Mouse (Mus musculus): ENCODE data around the gene F2. TPM values are rescaled to one million over a fixed set of nuclear protein-coding genes. Genes with fewer than 3 reads are reported as not detected.
A peak's percentile ranks its signal among the peaks of the same experiment; 100 is the strongest.

The F2 gene
- total RNA-seq (2014; rRNA removed): not detected in 2 replicates
- polyA plus RNA-seq (2015; fragmentation: Nextera tagmentation; extraction: Ambion mirVana): 0.14 TPM in 1 of 2 replicates, not detected in the other

DNA sequence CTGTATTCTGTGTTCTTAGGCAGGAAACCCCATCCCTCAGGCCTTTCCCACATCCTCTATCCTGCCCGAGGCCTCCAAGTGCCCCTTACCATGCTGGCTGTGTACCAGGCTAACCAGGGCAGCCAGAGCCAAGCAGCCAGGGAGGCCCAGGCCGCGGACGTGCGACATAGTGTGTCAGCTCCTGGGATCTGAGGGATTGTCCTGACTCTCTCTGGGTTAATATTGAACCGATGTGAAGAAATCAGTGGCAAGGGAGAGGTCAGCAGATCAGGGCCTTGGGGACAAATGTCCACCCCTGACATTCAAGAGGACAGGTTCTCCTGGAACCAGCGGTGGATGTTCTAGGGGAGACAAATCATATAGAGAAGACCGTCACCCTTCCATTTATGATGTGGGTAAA, at the start of gene F2:
TSS of gene F2 (minus strand) at position 186 of the 400 bp plus-strand sequence.
- H3K4me3 ChIP-seq (ENCODE audit: low read length): no peak within 1 kb of the TSS
- TF ChIP-seq CTCF (IDR thresholded peaks at IDR 0.05; ENCODE audit: low read depth): no peak
- no peak within 1 kb of the TSS for H3K9ac ChIP-seq (replicated peaks; ENCODE audit: low read length)

DNA sequence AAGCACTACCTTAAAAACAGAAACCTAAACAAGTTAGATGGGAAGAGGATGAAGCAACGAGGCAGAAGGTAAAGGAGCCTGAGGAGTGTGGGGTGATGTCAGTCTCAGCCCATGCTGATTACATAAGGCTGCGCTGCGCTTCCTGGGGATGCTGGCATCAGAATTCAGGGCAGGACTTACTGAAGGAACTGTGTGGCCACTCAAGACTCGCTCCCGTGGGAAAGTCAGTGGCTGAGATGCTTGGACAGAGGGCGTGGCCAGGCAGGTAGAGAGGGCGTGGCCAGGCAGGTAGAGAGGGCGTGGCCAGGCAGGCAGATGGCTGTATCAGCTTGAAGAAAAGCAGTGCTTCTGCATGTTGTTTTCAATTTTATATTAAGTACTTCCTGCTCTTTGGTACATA, 47.7 kb upstream of the F2 start:
- Histone ChIP-seq H3K9ac (replicated peaks; ENCODE audit: low read length) (no peak overlapping the region), H3K4me1 (ENCODE audit: insufficient read depth, low read length) (no peaks in the 10 kb centered on the region), H3K4me2 (ENCODE audit: low read depth, low read length) (no peak overlapping the region), H3K27ac (no peak overlapping the region), H3K9me3 (ENCODE audit: low read length) (no peaks in the 10 kb centered on the region), H3K4me3 (ENCODE audit: low read length) (no peak overlapping the region), H3K27me3 (ENCODE audit: insufficient read depth, low read length) (no peaks in the 10 kb centered on the region), H3K36me3 (ENCODE audit: insufficient read depth, low read length) (peaks cover 45% of the 10 kb centered on the region)
- WGBS: 82% methylated on average over 8 of the region's 8 CpGs
- DNase-seq (ENCODE audit: low spot score) (no peak), ATAC-seq (no peak)
- no peak for TF ChIP-seq CTCF (IDR thresholded peaks at IDR 0.05; ENCODE audit: low read depth)

More for the DNA sequence above, at the start of gene F2:
- Histone ChIP-seq H3K27ac (no peak within 1 kb of the TSS), H3K9me3 (ENCODE audit: low read length) (no peaks in the 10 kb centered on the region), H3K36me3 (ENCODE audit: insufficient read depth, low read length) (no peaks in the 10 kb centered on the region), H3K27me3 (ENCODE audit: insufficient read depth, low read length) (no peaks in the 10 kb centered on the region), H3K4me2 (ENCODE audit: low read depth, low read length) (no peak within 1 kb of the TSS), H3K4me1 (ENCODE audit: insufficient read depth, low read length) (no peaks in the 10 kb centered on the region)
- WGBS: 88% methylated on average over 8 of the region's 8 CpGs
- DNase-seq (ENCODE audit: low spot score) (no peak), ATAC-seq (no peak)

DNA sequence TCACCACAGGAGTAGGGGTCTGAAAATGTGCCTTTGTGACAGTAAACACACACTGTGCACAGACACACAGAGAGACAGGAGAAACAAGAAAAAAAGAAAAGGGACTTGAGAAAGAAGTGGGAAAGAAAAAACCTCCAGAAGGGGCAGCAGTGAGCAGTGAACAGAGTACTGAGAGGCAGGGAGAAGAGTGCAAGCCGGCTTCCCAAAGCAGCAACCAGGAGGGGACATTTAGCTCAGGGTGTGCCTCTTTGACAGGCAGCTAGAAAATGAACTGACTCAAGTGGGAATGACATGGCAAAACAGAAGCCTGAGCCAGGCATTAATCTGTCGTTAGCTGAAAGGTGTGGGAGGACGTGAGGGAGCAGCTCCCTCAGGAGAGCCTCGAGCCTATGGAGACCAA, 46.6 kb upstream of the F2 start:
- peak; percentile 61; the same call in 1 of the 2 replicates for ATAC-seq

DNA sequence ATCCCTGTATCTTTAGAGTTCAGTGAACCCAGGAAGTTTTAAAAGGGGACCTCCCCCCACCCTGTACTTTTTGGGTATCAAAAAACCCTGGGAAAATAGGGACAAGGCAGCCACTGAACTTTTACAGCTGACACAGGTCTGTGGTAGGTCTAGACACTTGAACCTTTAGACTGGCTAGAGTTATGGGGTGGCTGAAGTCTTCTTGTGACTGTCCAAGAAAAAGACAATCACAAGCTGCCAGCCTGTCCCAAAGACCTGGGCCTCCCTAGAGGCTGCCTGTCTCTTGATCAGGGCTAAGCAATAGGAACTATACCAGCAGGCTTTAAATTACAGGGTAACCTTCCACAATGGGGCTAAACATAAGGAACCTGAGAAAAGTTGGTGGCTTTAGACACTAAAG, 40.7 kb upstream of the F2 start:
- Histone ChIP-seq H3K27me3 (ENCODE audit: insufficient read depth, low read length) (no peaks in the 10 kb centered on the region), H3K27ac (no peak overlapping the region), H3K4me2 (ENCODE audit: low read depth, low read length) (no peak overlapping the region), H3K36me3 (ENCODE audit: insufficient read depth, low read length) (peaks cover 51% of the 10 kb centered on the region), H3K4me1 (ENCODE audit: insufficient read depth, low read length) (no peaks in the 10 kb centered on the region), H3K9me3 (ENCODE audit: low read length) (no peaks in the 10 kb centered on the region), H3K4me3 (ENCODE audit: low read length) (no peak overlapping the region), H3K9ac (replicated peaks; ENCODE audit: low read length) (no peak overlapping the region)
- no peak for TF ChIP-seq CTCF (IDR thresholded peaks at IDR 0.05; ENCODE audit: low read depth)
- no peak for DNase-seq (ENCODE audit: low spot score)
- ATAC-seq: no peak

More for the DNA sequence above, 46.6 kb upstream of the F2 start:
- no peak overlapping the region for H3K9ac ChIP-seq (replicated peaks; ENCODE audit: low read length)
- WGBS: 59% methylated on average over 4 of the region's 4 CpGs
- H3K9me3 ChIP-seq (ENCODE audit: low read length): no peaks in the 10 kb centered on the region
- H3K27me3 ChIP-seq (ENCODE audit: insufficient read depth, low read length): no peaks in the 10 kb centered on the region
- TF ChIP-seq CTCF (IDR thresholded peaks at IDR 0.05; ENCODE audit: low read depth): peak; percentile 72
- H3K4me3 ChIP-seq (ENCODE audit: low read length): no peak overlapping the region
- no peak overlapping the region for H3K27ac ChIP-seq
- peaks cover 47% of the 10 kb centered on the region for H3K36me3 ChIP-seq (ENCODE audit: insufficient read depth, low read length)
- no peak overlapping the region for H3K4me2 ChIP-seq (ENCODE audit: low read depth, low read length)
- no peaks in the 10 kb centered on the region for H3K4me1 ChIP-seq (ENCODE audit: insufficient read depth, low read length)
- peak; percentile 72 for DNase-seq (ENCODE audit: low spot score)

DNA sequence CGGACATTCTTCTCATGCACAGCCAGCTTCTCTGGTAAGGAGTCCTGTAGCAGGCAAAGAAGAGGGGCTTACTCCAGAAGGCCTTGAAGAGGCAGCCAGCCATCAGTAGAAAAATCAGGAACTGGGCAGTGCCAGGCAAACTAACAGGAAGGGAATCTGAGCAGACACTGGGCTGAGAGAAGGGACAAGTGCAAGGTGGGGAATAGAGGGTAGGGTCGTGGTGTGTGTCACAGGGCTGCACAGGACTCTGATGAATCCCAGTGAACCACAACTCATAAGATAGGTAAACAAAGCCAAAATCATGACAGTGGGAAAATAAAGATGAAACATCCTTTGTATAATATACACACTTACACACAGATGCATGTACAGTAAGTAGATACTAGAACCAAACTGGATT, 40.2 kb upstream of the F2 start:
- peaks cover 46% of the 10 kb centered on the region for H3K36me3 ChIP-seq (ENCODE audit: insufficient read depth, low read length)
- no peaks in the 10 kb centered on the region for H3K27me3 ChIP-seq (ENCODE audit: insufficient read depth, low read length)
- 89% methylated on average over 2 of the region's 2 CpGs for WGBS
- no peaks in the 10 kb centered on the region for H3K9me3 ChIP-seq (ENCODE audit: low read length)
- no peaks in the 10 kb centered on the region for H3K4me1 ChIP-seq (ENCODE audit: insufficient read depth, low read length)
- no peak for ATAC-seq
- no peak overlapping the region for H3K9ac ChIP-seq (replicated peaks; ENCODE audit: low read length)
- H3K4me3 ChIP-seq (ENCODE audit: low read length): no peak overlapping the region
- DNase-seq (ENCODE audit: low spot score): no peak
- no peak overlapping the region for H3K27ac ChIP-seq
- TF ChIP-seq CTCF (IDR thresholded peaks at IDR 0.05; ENCODE audit: low read depth): no peak
- no peak overlapping the region for H3K4me2 ChIP-seq (ENCODE audit: low read depth, low read length)

DNA sequence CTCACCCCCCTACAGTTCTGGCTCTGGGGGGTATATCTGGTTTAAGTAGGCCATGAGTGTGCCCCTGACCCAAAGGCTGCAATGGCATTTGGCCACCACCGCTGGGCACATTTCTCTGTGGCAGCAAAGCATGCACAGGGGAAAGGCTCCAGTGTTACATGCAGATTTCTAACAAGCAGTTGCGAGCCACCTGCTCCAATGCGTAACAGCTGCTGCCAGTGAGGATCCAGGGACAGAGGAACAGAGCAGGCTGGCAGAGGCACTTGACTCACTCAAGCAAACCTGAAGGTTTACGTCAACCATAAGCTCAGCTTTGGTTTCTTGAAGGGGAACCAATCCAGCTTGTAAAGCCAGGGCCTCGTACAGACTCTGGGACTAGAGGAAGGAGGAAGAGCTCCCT, 38.7 kb upstream of the F2 start:
- ATAC-seq (peak; percentile 27; the same call in 1 of the 2 replicates), DNase-seq (ENCODE audit: low spot score) (peak; percentile 20)
- H3K27me3 ChIP-seq (ENCODE audit: insufficient read depth, low read length): no peaks in the 10 kb centered on the region
- H3K4me3 ChIP-seq (ENCODE audit: low read length): no peak overlapping the region
- H3K36me3 ChIP-seq (ENCODE audit: insufficient read depth, low read length): peaks cover 52% of the 10 kb centered on the region
- H3K4me1 ChIP-seq (ENCODE audit: insufficient read depth, low read length): no peaks in the 10 kb centered on the region
- 77% methylated on average over 5 of the region's 5 CpGs for WGBS
- H3K27ac ChIP-seq: no peak overlapping the region
- no peak for TF ChIP-seq CTCF (IDR thresholded peaks at IDR 0.05; ENCODE audit: low read depth)
- no peaks in the 10 kb centered on the region for H3K9me3 ChIP-seq (ENCODE audit: low read length)
- H3K4me2 ChIP-seq (ENCODE audit: low read depth, low read length): no peak overlapping the region
- no peak overlapping the region for H3K9ac ChIP-seq (replicated peaks; ENCODE audit: low read length)

DNA sequence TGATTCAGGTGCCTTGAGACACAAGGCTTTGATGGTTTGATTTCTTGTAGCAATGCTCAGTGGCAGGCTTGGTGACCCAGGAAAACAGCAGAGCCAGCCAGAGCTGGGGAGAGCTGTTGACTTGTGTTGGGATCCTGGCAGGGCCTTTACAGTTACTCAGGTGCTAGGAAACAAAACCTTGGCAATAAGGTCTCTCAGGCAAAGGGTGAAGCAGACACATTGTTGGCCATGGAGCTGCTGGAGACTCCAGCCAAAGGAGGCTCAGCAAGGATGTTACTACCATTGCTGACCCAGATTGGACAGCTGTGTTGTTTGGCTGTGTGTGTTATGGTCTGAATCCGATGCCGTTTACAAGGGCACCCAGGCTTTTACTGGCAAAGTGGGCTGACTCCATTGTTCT, 37.4 kb upstream of the F2 start:
- no peak for TF ChIP-seq CTCF (IDR thresholded peaks at IDR 0.05; ENCODE audit: low read depth)
- no peak overlapping the region for H3K4me3 ChIP-seq (ENCODE audit: low read length)
- H3K4me2 ChIP-seq (ENCODE audit: low read depth, low read length): no peak overlapping the region
- peaks cover 58% of the 10 kb centered on the region for H3K36me3 ChIP-seq (ENCODE audit: insufficient read depth, low read length)
- no peak overlapping the region for H3K27ac ChIP-seq
- H3K4me1 ChIP-seq (ENCODE audit: insufficient read depth, low read length): no peaks in the 10 kb centered on the region
- 81% methylated on average over 2 of the region's 2 CpGs for WGBS
- no peaks in the 10 kb centered on the region for H3K9me3 ChIP-seq (ENCODE audit: low read length)
- ATAC-seq (no peak), DNase-seq (ENCODE audit: low spot score) (no peak)
- H3K27me3 ChIP-seq (ENCODE audit: insufficient read depth, low read length): no peaks in the 10 kb centered on the region
- no peak overlapping the region for H3K9ac ChIP-seq (replicated peaks; ENCODE audit: low read length)

Data from hindbrain, postnatal 0 days (tissue).